Comparison of ENCODE assay signal across 8 mouse cellular contexts in the genomic region with DNA sequence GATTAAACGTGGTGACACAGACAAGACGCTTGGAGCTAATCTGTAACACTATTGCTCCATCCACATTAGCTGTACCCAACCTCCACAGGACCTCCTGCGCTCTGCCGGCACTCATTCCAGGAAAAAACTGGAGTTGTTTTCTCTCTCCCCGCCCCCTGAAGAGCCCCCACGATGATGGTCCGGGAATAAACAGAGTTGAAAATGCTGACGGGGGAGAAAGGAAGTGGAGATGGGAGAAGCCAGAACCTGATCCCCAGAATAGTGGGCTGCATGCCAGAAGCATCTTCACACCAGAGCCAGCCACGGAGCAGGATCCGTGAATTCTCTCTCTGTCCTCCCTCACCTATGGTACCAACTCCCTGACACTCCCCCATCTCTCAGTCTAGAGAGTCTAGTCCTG. TPM values are rescaled to one million over a fixed set of nuclear protein-coding genes. Genes with fewer than 3 reads are reported as not detected.
A peak's percentile ranks its signal among the peaks of the same experiment; 100 is the strongest.
DNase-seq lines count a peak whose midpoint lies in the region; ATAC-seq and TF ChIP-seq lines count a peak whose summit lies in the region.

No protein-coding gene starts in this region.

- H3K36me3 ChIP-seq in hindbrain, embryonic 12.5 days = no peaks in the 10 kb centered on the region
- H3K36me3 ChIP-seq in liver, embryonic 14.5 days (replicated peaks; ENCODE audit: control insufficient read depth, insufficient read depth, low read depth) = no peaks in the 10 kb centered on the region

- H3K27ac ChIP-seq in brown adipose tissue, adult 24 weeks (replicated peaks; ENCODE audit: low read depth, low read length) = peak overlapping the region; percentile 88
- peak overlapping the region; percentile 67 for H3K27ac ChIP-seq in hindbrain, embryonic 12.5 days
- H3K27ac ChIP-seq in liver, embryonic 14.5 days = no peak overlapping the region

- peak overlapping the region; percentile 11; the same call in 1 of the 2 replicates for H3K4me2 ChIP-seq in hindbrain, embryonic 12.5 days (replicated peaks)
- peak overlapping the region; percentile 15 for H3K4me2 ChIP-seq in liver, embryonic 14.5 days (ENCODE audit: low read depth)

- H3K9ac ChIP-seq in hindbrain, embryonic 12.5 days = no peak overlapping the region
- no peak overlapping the region for H3K9ac ChIP-seq in liver, embryonic 14.5 days (replicated peaks)

- DNase-seq in heart, adult 11 months = peak; percentile 95
- DNase-seq in heart, adult 8-10 months (ENCODE audit: low spot score) = no peak
- DNase-seq in liver, embryonic 14.5 days (ENCODE audit: low read depth in 3 of 3, low spot score in 3 of 3) = no peak
- DNase-seq in embryo, embryonic 10 days (ENCODE audit: low spot score) = no peak
- no peak for DNase-seq in urinary bladder, postnatal 4 days (ENCODE audit: low spot score in 2 of 2)

- no peak for TF ChIP-seq EP300 in liver, embryonic 14.5 days (IDR thresholded peaks at IDR 0.05; ENCODE audit: low read depth)

- H3K4me1 ChIP-seq in brown adipose tissue, adult 24 weeks (ENCODE audit: control insufficient read depth, insufficient read depth, insufficient read length, low read length) = peaks cover 8% of the 10 kb centered on the region; the same call in 1 of the 2 replicates
- peaks cover 34% of the 10 kb centered on the region for H3K4me1 ChIP-seq in hindbrain, embryonic 12.5 days
- no peaks in the 10 kb centered on the region; a peak in 1 of 4 replicates for H3K4me1 ChIP-seq in liver, embryonic 14.5 days (replicated peaks; ENCODE audit: control insufficient read depth in 2 of 2, insufficient read depth in 2 of 2, low read length in 1 of 2)

- no peak for TF ChIP-seq CTCF in liver, embryonic 14.5 days (IDR thresholded peaks at IDR 0.05; ENCODE audit: low read depth)

- no peak for ATAC-seq in hindbrain, embryonic 12.5 days (ENCODE audit: low FRiP score)
- no peak for ATAC-seq in liver, embryonic 14.5 days (ENCODE audit: insufficient read depth)
- ATAC-seq in megakaryocyte-erythroid progenitor cell, adult 5-6 weeks (replicated peaks; ENCODE audit: low FRiP score, low TSS enrichment, poor library complexity, severe bottlenecking) = no peak

- peaks cover 47% of the 10 kb centered on the region for H3K27me3 ChIP-seq in hindbrain, embryonic 12.5 days
- H3K27me3 ChIP-seq in liver, embryonic 14.5 days (ENCODE audit: control insufficient read depth, insufficient read depth, low read length) = no peaks in the 10 kb centered on the region; the same call in none of the 2 replicates

- WGBS in hindbrain, embryonic 12.5 days = 28% methylated on average over 10 of the region's 10 CpGs
- 20% methylated on average over 10 of the region's 10 CpGs for WGBS in liver, embryonic 14.5 days (ENCODE audit: insufficient replicate concordance)

- peak overlapping the region; percentile 41 for H3K4me3 ChIP-seq in brown adipose tissue, adult 24 weeks (ENCODE audit: insufficient read depth, low read depth, low read length)
- H3K4me3 ChIP-seq in hindbrain, embryonic 12.5 days = no peak overlapping the region
- H3K4me3 ChIP-seq in liver, embryonic 14.5 days (ENCODE audit: insufficient read depth in 1 of 2, low read depth in 2 of 2, low read length in 2 of 2) = no peak overlapping the region

- no peaks in the 10 kb centered on the region for H3K9me3 ChIP-seq in hindbrain, embryonic 12.5 days (replicated peaks)
- H3K9me3 ChIP-seq in liver, embryonic 14.5 days (ENCODE audit: control insufficient read depth, low read length) = no peaks in the 10 kb centered on the region

RNA-seq across cellular contexts. Expression of a gene that starts 16.1 kb away (rescaled TPM):
- total RNA-seq in heart, adult 8-10 months (2022) = under 1 TPM in 3 of 4 experiments, not detected in 1; 0.09 to 0.31 (median 0.13) TPM
- polyA plus RNA-seq in brown adipose tissue, adult 24 weeks (2012; ENCODE audit: insufficient read depth, insufficient read length, missing spikeins) = 0.38 TPM in 1 of 2 replicates, not detected in the other
- 0.90 and 1.2 TPM in 2 replicates for polyA plus RNA-seq in hindbrain, embryonic 12.5 days (2016; fragmentation: Nextera tagmentation; extraction: Ambion mirVana)
- 0.08 and 0.09 TPM in 2 replicates for polyA plus RNA-seq in liver, embryonic 14.5 days (2012; rRNA removed)
- 0.24 and 0.29 TPM in 2 replicates for polyA plus RNA-seq in liver, embryonic 14.5 days (2014; fragmentation: Nextera tagmentation; extraction: Ambion mirVana)
- total RNA-seq in megakaryocyte-erythroid progenitor cell, adult 5-6 weeks (2014; fragmentation: Nextera tagmentation) = not detected in 2 replicates
- 0.23 TPM in 1 of 2 replicates, not detected in the other for total RNA-seq in megakaryocyte-erythroid progenitor cell, adult 5-6 weeks (2017)

RNA-seq across cellular contexts. Expression of a gene that starts 30.5 kb away (rescaled TPM):
- total RNA-seq in heart, adult 8-10 months (2022) = under 1 TPM in 3 of 4 experiments, not detected in 1; 0.16 to 0.30 (median 0.19) TPM
- polyA plus RNA-seq in brown adipose tissue, adult 24 weeks (2012; ENCODE audit: insufficient read depth, insufficient read length, missing spikeins) = not detected in 2 replicates
- polyA plus RNA-seq in hindbrain, embryonic 12.5 days (2016; fragmentation: Nextera tagmentation; extraction: Ambion mirVana) = 19.3 and 24.0 TPM in 2 replicates
- 0.08 and 0.10 TPM in 2 replicates for polyA plus RNA-seq in liver, embryonic 14.5 days (2012; rRNA removed)
- 0.04 and 0.14 TPM in 2 replicates for polyA plus RNA-seq in liver, embryonic 14.5 days (2014; fragmentation: Nextera tagmentation; extraction: Ambion mirVana)
- total RNA-seq in megakaryocyte-erythroid progenitor cell, adult 5-6 weeks (2014; fragmentation: Nextera tagmentation) = not detected in 2 replicates
- not detected in 2 replicates for total RNA-seq in megakaryocyte-erythroid progenitor cell, adult 5-6 weeks (2017)

RNA-seq across cellular contexts. Expression of a gene that starts 32.2 kb away (rescaled TPM):
- not detected for total RNA-seq in heart, adult 8-10 months (2022)
- polyA plus RNA-seq in brown adipose tissue, adult 24 weeks (2012; ENCODE audit: insufficient read depth, insufficient read length, missing spikeins) = not detected in 2 replicates
- 1.2 and 1.7 TPM in 2 replicates for polyA plus RNA-seq in hindbrain, embryonic 12.5 days (2016; fragmentation: Nextera tagmentation; extraction: Ambion mirVana)
- polyA plus RNA-seq in liver, embryonic 14.5 days (2012; rRNA removed) = 0.02 TPM in 2 replicates
- not detected in 2 replicates for polyA plus RNA-seq in liver, embryonic 14.5 days (2014; fragmentation: Nextera tagmentation; extraction: Ambion mirVana)
- total RNA-seq in megakaryocyte-erythroid progenitor cell, adult 5-6 weeks (2014; fragmentation: Nextera tagmentation) = not detected in 2 replicates
- total RNA-seq in megakaryocyte-erythroid progenitor cell, adult 5-6 weeks (2017) = 0.15 TPM in 1 of 2 replicates, not detected in the other

RNA-seq across cellular contexts. Expression of a gene that starts 59.6 kb away (rescaled TPM):
- 10 to 100 TPM; 14.0 to 19.9 (median 15.4) TPM for total RNA-seq in heart, adult 8-10 months (2022)
- polyA plus RNA-seq in brown adipose tissue, adult 24 weeks (2012; ENCODE audit: insufficient read depth, insufficient read length, missing spikeins) = 2.7 and 4.0 TPM in 2 replicates
- 13.1 and 13.2 TPM in 2 replicates for polyA plus RNA-seq in hindbrain, embryonic 12.5 days (2016; fragmentation: Nextera tagmentation; extraction: Ambion mirVana)
- polyA plus RNA-seq in liver, embryonic 14.5 days (2012; rRNA removed) = 5.4 and 6.9 TPM in 2 replicates
- 3.8 and 4.5 TPM in 2 replicates for polyA plus RNA-seq in liver, embryonic 14.5 days (2014; fragmentation: Nextera tagmentation; extraction: Ambion mirVana)
- total RNA-seq in megakaryocyte-erythroid progenitor cell, adult 5-6 weeks (2014; fragmentation: Nextera tagmentation) = 3.3 and 15.3 TPM in 2 replicates
- 3.2 and 4.3 TPM in 2 replicates for total RNA-seq in megakaryocyte-erythroid progenitor cell, adult 5-6 weeks (2017)

Comparison
In these comparisons a context has a peak if more than half of its experiments do, and no peak if none do; other contexts are left out.
1. RNA of a gene that starts 30.5 kb away (polyA plus RNA-seq): 19.3 to 24.0 TPM in hindbrain, embryonic 12.5 days; 0.04 to 0.14 TPM in liver, embryonic 14.5 days and not detected in brown adipose tissue, adult 24 weeks; every median in the first group is over 10 times any median in the second.